Mouse (Mus musculus) lung, postnatal 25 days (tissue): ENCODE measurements around the gene Wdr45b.
"Not testable (repeated sequence)": the region's sequence is repeated elsewhere in the genome, so short reads cannot be mapped to it uniquely, and the experiment has no call there.

ENCODE experiments used
- DNase-seq: peaks from one replicate; pipeline ENCODE4 v3.0.0; 2022; ENCODE audit warnings: low spot score

The Wdr45b gene

GRCm38 (mm10) chr11:121328206-121328605, 26.0 kb downstream of the Wdr45b start:
- no peak for DNase-seq

DNA sequence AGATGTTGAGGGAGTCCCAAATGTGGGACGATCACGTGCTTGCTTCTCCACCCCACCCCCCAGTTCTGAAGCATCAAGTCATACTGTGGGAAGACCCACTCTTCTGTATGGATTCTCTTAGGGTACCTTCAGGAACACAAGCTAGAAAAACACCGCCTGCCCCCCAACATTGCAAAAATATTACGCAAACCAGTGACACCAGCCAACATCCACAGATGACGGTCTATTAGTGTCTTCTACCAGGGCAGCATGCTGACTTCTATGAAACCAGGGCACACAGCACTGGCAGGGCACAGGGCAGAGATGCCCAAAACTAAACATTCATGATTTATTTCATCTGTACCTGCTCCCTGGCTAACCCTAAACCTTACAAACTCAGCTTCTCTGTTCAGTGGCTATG, 27.6 kb downstream of the Wdr45b start:
- DNase-seq: no peak

DNA sequence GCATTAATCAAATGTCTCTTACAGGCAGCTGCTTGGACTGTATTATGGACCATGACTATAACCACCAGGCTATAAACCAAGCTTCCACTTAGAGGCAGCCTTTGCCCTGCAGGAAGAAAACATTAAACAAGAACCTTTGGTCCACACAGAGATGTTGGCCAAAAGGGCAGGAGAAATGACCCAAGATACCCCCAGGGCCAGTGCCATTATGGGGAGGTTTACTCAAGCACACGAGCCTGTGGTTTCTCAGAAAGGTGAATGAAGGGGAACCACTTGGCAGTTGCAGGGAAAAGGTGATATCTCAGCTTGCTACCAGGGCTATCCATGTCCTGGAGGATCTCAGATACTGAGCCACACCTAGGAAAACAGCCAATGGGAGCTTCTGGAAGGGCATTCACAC, 28.2 kb downstream of the Wdr45b start:
- DNase-seq: no peak

DNA sequence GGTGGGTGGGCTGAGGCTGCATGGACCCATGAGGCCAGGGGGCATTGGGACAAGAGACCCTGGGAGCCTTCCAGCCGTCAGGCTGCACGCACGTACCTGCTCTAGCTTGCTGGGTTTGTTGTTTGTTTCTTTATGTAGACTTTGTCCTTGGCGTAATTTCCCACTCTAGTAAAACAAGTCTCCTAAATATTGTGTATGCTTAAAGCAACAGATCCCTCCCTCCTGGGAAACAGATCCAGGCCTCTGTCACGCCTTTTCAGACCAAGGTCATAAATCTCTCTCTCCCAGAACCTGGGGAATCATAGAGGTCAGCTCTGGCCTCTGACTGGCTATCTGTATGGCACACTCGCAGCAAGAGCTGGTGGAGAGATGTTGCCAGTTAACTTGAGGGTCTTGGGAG, 46.5 kb downstream of the Wdr45b start:
- not testable (repeated sequence) for DNase-seq

- no peak for DNase-seq
Observed at GRCm38 (mm10) chr11:121306608-121307007, 47.6 kb downstream of the Wdr45b start.

GRCm38 (mm10) chr11:121305371-121305770, 48.9 kb downstream of the Wdr45b start:
- no peak for DNase-seq

- no peak for DNase-seq
Observed at GRCm38 (mm10) chr11:121300265-121300664, 54.0 kb downstream of the Wdr45b start.

GRCm38 (mm10) chr11:121298493-121298892, 55.8 kb downstream of the Wdr45b start:
- DNase-seq: no peak

- DNase-seq: no peak
Observed at GRCm38 (mm10) chr11:121294771-121295170, 59.5 kb downstream of the Wdr45b start.

- DNase-seq: no peak
Observed at GRCm38 (mm10) chr11:121289859-121290258, 64.4 kb downstream of the Wdr45b start.

GRCm38 (mm10) chr11:121282911-121283310, 71.3 kb downstream of the Wdr45b start:
- DNase-seq: no peak

DNA sequence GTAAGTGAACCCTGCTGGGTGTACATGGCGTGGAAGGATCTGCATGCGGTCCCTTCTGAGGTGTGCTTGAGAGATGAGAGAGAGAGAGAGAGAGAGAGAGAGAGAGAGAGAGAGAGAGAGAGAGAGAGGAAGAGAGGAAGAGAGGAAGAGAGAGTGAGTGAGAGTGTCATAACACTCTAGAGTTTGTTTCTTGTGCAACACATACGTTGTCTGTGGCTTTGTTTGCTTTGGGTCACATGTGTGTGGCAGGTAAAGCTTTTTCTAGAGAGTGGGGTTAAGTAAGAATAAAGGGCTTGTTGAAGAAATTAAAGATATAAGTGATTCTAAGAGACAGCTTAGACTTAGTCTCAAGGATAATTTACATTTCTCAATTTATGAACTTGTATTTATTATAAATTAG, 76.2 kb downstream of the Wdr45b start:
- no peak for DNase-seq

DNA sequence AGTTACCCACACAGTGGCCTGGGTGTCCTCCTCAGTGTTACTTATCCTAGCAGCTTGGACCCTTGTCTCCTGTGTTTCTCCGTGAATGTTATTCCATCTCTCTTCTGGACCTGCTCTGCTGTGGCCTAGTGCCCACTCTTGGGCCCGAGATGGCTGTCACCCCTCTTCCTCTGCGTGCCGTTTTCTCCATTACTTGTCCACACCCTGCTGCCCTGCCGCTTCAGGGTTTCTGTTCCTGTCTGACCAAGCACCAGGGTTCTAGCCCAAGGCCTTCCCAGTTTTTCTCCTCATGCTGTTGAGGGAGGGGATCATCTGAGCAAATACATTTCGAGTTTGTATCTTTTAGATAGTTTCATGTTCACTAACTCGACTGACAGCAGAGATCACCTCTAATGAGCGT, 76.7 kb downstream of the Wdr45b start:
- DNase-seq: no peak
